Mouse (Mus musculus): ENCODE measurements around the gene Ubap2l.

Ubap2l gene

DNA sequence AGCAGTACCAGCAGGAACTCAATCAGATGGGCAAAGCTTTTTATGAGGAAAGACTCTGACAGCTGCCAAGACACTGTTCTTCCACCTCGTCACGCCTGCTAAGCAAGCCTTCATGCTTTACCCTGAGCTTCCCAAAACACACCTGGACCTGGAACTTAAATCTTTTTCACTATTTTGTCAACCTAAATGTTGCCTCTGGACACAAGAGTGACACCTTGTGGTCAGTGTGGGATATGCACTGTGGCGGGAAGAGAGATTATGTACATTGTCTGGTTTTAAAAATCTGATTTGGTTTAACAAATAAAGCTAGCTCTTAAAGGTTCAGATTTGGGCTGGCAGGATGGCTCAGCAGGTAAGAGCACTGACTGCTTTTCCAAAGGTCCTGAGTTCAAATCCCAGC, 13.1 kb upstream of the Ubap2l start:
- peak; percentile 63 for DNase-seq

DNA sequence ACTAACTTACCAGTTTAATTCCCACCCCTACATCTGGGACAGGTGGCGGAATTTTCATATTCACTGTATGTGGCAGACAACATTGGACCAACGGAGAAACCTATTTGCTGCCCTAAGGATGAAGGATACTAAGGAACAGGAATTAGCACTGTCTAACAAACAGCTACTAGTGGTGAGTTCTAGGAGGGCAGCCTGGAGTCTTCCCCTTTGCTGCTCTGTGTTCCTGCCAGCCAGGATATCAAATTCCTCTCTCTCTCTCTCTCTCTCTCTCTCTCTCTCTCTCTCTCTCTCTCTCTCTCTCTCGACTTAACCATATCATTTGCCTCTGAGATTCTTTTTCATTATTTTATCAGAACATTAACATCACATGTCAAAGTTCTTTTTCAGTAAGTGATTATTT, 12.0 kb upstream of the Ubap2l start:
- DNase-seq, result no peak

DNA sequence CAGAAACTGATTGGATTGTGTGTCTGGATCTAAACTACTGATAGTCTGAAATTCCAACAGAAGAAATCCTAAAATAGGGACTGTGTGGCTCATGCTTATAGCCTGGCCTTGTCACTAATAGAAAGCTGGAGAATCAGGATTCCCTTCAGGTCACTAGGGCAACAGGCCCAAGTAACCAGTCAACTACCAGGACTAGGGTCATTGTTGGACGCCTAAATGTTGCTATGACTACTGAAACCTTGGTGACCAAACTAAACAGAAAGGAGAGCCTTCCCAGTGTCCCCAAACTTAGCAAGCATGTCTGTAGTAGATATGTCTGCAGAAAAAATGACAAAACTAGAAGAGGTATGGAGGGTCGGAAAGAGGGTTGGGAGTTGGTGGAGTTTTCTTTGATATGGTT, 10.1 kb upstream of the Ubap2l start:
- no peak for DNase-seq

DNA sequence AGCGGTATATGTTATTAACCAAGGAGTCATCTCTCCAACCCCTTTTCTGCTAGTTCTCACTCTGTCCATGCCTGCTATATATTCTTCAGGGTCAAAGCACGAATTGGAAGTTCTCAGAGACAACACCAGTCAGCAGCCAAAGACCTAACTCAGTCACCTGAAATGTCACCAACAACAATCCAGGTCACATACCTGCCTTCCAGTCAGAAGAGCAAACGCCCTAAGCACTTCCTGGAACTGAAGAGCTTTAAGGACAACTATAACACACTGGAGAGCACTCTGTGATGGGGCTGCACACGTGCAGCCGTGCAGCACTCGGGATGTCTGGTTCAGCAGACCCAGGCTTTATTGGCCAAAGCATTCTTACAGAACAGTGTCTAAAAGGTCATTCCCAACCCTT, 9.1 kb upstream of the Ubap2l start:
- DNase-seq, result no peak

DNA sequence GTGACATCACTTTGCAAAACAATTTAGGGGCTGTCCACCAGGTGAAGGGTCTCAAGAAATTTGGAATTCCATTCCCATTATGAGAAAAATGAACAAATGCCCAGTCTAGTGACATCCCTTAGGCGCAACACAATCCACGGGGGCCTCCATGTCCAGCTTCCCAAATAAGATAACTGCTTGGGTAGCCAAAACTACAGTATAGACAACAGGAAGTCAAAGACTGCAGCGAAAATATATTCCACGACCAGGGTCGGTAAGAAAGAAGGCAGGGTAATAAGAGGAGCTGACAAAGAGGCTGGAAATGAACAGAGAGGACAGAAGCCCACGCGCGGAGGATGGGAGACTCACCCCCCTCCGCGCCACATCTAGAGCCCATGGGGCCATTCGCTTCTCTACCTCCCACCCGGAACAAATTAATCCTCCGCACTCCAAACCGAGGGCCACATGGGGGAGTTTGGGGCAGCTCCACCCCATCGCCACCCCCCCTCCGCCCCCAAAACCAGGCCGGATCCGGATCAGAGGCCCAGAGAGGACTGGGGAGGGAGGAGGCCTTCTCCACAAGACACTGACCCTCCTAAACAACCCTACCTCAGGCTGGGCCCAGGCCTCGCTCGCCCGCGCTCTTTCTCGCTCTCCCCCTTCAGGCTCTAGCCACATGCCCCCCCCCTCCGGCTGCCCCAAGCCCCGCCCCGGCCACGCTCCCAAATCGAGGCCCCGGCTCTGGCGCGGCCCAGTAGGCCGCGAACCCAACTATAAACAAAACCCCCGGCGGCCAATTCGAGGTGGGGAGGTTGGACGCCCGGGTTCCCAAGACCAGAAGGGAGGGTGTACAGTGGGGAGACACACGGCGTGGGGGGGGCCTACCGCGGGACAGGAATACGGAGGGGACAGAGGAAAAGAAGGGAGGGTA, 732 bp downstream of the Ubap2l start, which contains the start of gene 4933434E20Rik:
TSS of gene 4933434E20Rik (plus strand) at position 196 of the 910 bp plus-strand sequence.
- DNase-seq, result peak; percentile 73

DNA sequence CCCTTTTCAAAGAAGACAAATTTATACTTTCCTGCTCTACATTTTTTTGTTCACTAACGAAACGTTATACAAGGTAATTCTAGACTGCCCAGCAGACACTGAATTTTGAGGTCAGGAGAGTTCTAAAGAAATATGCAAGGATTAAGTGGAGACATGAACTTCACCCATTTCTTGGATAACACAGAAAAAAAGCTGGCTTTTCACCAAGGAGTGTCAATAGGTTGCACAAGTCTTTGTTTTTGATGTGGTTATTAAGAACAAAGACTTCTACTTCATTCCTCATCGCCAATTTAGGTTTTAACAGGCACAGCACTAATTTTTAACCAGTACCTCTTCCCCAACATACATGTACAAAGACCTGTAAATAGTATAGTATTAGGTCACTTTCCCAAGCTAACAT, 2.7 kb downstream of the Ubap2l start:
- DNase-seq, result no peak

DNA sequence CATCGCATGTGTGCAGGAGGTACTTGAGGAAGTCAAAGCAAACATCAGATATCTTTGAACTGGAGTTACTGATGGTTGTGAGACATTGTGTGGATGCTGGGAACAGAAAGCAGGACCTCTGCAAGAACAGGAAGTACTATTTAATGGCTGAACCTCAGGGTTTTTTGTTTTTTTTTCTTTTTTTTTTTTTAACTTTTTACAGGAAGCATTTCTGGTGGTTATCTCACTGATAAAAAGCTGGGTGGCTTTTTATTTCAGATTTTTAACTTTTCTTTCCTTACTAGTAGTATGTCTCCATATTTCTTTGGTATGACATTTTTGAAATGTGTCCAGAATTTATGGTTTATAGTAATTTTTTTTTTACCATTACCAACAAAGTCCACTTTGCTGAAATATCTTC, 16.2 kb downstream of the Ubap2l start:
- no peak for DNase-seq

DNA sequence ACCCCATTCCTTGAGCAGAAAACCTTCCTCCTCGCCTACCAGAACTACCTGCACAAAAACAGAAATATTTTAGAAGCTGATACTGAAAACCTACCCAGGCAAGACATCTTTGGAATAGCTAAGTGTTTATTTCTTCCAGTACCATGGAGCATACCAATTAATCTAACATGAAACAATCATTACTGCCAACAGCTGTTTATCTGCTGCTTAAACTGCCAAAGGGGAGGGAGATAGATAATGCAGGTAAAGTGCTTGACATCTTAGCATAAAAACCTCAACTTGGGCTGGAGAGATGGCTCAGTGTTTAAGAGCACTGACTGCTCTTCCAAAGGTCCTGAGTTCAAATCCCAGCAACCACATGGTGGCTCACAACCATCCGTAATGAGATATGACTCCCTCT, 17.8 kb downstream of the Ubap2l start:
- no peak for DNase-seq

DNA sequence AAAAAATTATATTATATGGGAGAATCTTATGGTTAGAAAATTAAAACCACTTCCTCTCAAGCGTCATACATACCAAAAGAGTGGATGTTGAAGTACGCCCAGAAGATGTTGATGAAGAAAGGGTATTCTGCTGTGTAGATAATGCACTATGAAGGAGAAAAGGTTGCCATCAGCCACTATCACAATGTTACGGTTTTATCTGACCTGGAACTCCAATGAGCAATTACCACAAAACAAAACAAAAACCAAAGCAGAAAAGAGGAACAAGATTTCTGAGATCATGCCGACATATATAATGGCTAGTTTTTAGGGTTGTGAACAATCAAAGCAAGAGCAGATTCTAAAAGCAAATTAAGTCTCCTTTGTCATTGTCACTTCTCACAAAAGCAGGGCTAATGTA, 35.8 kb downstream of the Ubap2l start:
- no peak for DNase-seq

DNA sequence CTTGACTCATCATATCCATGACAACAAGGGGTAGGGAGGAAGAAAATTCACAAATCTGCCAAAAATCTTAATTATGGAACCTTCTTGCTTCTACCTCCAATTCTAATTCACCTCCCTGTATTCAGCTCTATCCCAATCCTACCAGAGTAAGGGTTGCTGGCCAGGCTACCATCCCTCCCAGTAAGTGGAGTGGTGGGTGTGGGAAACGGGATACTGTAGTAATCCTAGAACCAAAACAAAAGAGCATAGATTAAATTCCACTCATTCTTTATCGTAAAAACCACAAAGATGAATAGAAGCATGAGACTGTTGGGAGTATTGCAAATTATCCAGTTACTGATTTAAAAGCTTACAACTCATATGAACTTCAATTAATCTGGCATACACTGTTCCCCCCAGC, 42.1 kb downstream of the Ubap2l start:
- no peak for DNase-seq

DNA sequence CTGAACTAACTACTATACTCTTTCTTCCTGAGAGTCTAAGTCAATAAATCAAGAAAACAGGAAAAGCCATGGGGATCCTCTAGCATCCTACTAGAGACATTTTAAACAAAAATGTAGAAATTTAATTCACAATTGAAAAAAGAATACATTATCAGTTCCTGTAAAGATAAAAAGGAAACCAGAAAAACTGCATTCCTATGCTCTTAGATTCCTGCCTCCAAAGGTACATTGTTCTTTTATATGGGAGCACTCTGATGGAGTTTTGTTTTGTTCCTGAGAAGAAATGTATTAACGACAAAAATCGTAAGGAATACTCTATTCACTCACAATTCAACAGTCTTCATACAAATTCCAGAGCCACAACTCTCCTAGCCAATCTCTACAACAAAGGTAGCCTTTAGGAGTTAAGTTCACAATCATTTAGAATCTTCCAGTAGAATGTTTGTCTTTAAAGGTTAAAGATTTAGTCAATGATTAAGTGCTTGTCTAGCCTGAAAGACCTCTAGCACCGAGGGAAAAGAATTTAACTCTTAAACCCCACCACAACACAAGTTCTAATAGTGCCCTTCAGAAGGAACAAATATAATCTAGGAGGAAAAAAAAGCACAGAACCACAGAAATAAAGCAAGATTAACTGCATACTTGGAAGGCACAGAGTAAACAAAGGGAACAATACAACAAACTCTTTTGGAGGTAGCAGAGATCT, 48.2 kb downstream of the Ubap2l start:
- no peak for DNase-seq

DNA sequence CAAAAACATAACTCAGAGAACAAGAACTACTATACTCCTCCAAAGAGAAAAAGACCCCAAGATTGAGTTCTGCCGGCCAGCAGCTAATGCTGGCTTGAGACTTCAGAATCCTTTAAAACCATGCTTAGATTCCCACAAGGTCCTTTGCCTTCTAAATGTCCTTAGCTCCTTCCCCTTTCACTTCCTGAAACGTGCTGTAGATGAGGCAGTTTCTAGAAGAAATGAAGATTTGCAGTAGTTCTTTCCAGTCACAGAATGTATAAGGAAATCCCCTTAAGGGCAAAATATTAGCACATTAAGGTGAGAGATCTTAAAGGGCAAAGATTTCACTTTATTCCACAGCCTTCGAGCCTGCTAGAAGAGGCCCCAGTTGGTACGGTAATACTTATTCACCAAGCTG, 52.6 kb downstream of the Ubap2l start:
- DNase-seq, result no peak

DNA sequence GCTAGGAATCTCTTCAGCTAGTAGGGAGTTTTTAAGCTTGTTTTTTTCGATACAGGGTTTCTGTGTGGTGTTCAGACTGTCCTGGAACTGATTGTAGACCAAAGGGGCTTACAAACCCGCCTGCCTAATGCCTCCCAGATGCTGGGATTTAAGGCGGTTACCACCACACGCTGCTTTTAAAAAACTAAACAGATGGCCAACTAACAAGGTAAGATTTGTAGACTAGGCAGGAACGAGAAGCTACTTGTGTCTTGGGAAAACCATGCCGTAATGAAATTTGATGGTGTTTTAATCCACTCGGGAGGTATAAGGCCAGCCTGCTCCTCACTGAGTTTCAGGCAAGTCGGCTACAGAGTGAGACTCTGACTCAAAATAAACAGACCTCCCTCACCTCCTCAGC, 53.3 kb downstream of the Ubap2l start:
- no peak for DNase-seq

DNA sequence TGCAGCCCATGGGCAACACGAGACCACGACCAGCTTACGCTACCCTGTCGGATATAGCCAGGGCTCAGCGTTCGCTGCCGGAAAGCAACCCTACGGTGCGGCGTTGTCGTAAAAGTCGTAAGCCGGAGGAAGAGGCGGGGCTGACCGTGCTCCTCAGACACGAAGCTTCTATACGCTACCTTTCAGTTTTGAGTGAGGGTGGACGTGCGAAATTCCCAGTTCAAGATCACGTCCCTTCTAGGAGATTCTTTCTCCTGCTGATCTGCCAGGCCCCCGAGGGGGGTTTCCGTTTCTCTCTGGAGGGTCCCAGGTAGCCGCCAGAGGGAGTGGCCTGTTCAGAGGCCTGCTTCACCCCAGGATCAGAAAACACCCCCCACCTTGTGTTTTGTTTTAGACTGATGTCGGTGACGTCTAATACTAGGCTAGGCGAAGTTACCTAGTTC, 53.8 kb downstream of the Ubap2l start, which contains the start of gene Hax1:
TSS of gene Hax1 (minus strand) at position 169 of the 443 bp plus-strand sequence.
- peak; percentile 95 for DNase-seq

DNA sequence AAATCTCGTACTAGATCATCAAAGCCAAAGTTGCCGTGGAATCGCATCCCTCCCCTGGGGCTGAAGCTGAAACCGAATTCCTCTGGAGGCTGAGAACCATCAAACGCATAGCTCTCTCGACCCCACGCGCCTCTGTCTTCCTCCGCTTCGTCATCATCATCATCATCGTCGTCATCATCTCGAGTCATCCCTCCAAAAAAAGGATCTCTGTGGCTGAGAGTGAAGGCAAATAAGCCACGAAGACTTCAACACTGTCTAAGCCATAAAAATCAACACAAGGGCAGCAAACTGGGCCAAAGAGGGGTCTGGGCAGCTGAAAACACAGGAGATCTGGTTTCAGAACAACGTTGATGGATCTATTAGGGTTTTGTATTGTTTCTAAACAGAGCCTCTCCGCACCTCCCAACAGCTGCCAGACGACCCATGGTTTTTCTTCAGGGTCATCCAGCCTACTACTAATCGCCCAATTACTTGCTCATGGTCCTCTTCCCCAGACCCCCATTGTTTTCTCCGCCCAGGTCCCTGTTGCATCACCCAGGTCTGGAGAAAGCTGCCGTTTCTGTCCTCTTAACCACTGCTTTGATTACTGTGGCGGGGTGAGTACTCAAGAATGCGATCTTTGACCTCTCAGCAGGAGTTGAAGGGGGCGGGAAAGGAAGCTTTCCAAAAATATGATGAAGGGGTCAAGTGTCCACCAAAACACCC, 54.5 kb downstream of the Ubap2l start:
- peak; percentile 13 for DNase-seq

DNA sequence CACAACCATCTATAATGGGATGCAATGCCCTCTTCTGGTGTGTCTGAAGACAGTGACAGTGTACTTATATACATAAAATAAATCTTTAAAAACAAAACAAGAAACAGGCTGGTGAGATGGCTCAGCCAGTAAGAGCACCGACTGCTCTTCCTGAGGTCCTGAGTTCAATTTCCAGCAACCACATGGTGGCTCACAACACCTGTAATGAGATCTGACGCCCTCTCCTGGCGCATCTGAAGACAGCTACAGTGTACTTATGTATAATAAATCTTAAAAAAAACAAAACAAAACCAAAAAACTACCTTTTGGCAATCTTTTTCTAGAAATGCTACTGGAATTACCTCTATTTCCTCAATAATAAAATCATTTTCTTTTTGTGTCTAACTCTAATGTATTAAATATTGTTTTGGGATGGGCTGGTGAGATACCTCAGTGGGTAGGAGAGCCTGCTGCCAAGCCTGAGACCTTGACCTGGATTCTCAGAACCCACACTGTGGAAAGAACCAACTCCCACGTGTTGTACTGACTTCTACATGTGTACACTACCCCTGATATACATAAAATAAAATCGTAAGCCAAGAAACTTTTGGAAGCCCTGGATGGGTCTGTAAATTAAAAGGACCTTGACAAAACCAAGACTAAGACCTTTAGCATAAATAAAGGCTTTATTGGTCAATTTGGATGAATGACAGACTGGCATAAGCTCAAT, 57.5 kb downstream of the Ubap2l start:
- no peak for DNase-seq

DNA sequence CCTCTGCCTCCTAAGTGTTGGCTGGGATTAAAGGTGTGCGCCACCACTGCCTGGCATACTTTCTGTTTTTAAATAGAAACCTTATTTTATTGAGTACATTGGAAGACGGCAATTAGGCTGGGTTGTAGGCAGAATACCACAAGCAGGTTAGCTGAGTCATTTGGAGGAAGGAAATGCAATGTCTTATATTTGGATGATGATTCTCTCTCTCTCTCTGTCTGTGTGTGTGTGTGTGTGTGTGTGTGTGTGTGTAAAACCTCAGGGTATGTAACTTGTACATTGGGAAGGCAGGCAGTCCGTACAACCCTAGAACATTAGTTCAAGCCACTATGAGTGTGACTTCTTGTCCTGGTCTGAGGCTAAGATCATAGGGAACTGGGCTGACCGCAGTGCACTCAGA, 64.6 kb downstream of the Ubap2l start:
- DNase-seq, result no peak

DNA sequence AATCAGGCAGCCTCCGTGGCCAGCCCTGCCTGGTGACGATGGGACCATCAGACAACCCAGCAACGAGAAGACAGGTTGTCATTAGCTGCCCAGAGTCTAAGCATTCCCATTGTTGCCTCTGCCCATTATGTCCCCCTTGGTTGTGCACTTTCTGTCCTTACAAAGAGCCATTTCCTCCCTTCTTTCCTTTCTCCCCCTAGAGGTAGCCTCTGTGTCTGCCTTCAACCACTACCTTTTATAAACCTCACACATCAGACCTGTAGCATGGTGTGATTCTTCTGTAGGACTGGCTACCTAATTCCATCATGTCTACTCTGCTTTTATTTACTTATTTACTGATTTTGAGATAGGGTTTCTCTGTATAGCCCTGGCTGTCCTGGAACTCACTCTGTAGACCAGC, 65.2 kb downstream of the Ubap2l start:
- no peak for DNase-seq

DNA sequence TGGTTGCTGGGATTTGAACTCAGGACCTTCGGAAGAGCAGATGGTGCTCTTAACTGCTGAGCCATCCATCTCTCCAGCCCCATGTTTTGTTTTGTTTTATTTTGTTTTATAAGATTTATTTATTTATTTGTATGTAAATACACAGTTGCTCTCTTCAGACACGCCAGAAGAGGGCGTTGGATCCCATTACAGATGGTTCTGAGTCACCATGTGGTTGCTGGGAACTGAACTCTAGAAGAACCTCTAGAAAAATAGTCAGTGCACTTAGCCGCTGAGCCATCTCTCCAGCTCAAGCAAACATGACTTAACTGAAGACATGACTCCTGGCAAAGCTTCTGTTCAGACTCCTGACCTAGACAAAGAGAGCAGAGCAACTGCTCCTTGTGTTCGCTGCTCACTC, 70.0 kb downstream of the Ubap2l start:
- DNase-seq, result no peak

DNA sequence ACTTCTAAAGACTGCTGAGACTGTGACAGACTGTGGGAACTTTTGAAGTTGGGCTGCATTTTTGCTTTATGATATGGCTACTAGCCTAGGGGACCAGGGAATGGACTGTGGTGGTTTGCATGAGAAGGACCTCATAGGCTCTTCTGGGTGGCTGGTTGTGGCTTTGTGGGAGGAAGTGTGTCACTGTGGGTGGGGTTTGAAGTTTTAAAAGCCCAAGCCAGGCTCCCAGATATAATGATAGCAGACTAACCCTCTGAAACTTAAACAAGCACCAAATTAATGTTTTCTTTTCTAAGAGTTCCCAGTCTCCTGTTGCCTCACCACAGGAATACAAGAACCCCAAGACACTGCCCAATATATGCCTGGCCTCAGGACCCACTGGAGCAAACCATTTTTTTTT, 75.6 kb downstream of the Ubap2l start:
- DNase-seq, result no peak

DNA sequence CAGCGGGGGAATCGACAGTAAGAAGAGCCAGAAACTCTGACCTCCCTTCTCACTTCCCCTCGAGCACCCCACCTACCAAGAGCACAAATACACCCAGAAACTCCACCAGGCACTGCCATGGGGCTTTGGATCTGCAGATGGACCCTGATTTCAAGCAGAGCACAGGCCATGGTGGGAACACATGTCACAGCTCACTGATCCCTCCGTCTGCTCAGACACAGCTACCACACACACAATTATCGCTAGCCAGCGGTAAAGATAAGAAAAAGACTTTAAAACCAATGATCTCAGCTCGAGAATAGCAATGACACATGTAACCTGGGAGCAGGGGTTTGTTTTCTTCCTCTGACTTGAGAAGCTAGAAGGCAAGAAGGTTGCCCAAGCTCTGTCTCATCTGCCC, 83.9 kb downstream of the Ubap2l start:
- no peak for DNase-seq

DNA sequence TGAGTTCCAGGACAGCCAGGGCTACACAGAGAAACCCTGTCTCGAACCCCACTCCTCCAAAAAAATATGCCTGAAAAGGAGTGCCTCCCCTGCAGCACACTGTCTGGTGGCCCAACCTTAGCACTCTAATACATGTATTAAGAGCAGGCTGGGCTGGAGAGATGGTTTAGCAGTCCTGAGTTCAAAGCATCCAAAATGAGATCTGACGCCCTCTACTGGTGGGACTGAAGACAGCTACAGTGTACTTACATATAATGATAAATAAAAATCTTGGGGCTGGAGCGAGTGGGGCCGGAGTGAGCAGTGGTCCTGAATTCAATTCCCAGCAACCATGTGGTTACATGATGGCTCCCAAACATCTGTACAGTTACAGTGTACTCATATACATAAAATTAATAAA, 85.5 kb downstream of the Ubap2l start:
- peak; percentile 46 for DNase-seq

DNA sequence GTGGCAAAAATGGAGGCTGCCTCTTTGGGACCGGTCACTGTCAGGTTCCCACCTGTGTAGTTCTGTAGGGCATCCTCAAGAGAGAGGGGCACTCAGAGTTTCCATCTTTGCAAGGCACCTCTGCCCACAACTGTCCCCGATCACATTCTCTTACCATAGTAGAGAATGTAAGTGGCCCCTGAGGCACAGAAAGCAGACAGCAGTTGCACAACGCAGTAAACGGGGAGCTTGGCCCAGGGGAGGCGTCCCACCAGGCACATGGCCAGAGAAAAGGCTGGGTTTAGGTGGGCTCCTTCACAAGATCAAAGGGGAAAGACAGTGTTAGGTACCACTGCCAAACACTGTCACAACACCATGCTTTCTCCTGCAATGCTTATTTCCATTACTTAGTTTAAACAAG, 86.5 kb downstream of the Ubap2l start:
- no peak for DNase-seq
